Mouse (Mus musculus) MEL-GATA-1-ER (cell line): ENCODE results near the gene Mt2.
"Not testable (repeated sequence)": the region's sequence is repeated elsewhere in the genome, so short reads cannot be mapped to it uniquely, and the experiment has no call there.

Source experiments
- DNase-seq: peaks from one replicate; pipeline ENCODE4 v3.0.0-alpha.2; 2012; ENCODE audit warnings: low read depth; ENCODE audit errors: extremely low read depth

Mt2 gene

DNA sequence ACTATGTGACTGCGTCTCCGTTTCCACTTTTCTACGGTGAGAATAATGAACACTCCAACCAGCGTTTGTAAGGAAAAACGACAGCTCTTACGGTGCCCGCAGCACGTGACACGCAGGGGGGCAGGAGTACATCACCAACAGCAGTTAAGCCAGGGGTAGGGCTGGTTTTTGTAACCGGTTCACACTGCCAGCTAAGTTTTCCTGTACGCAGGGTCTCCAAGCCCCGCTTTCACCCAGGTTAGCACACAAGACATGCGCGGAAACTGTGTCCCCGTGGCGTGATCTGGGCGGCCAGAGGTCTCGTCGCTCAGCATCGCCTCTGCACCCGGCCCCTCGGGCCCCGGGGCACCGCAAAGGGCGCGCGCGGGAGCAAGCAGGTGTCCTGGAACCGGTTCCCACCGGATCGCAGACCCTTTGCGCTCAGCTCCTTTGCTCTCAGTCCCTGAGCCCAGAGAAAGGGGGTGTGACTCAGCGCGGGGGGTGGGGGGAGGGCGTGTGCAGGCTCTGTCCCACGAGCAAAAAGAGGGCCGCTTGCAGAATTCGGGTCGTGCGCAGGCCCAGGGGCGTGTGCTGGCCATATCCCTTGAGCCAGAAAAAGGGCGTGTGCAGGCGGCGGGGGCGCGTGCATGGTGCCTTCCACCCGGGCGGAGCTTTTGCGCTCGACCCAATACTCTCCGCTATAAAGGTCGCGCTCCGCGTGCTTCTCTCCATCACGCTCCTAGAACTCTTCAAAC is at the start of gene Mt2:
Gene Mt2 (plus strand): TSS at position 590 of the 734 bp plus-strand sequence.
- peak; percentile 76 for DNase-seq

DNA sequence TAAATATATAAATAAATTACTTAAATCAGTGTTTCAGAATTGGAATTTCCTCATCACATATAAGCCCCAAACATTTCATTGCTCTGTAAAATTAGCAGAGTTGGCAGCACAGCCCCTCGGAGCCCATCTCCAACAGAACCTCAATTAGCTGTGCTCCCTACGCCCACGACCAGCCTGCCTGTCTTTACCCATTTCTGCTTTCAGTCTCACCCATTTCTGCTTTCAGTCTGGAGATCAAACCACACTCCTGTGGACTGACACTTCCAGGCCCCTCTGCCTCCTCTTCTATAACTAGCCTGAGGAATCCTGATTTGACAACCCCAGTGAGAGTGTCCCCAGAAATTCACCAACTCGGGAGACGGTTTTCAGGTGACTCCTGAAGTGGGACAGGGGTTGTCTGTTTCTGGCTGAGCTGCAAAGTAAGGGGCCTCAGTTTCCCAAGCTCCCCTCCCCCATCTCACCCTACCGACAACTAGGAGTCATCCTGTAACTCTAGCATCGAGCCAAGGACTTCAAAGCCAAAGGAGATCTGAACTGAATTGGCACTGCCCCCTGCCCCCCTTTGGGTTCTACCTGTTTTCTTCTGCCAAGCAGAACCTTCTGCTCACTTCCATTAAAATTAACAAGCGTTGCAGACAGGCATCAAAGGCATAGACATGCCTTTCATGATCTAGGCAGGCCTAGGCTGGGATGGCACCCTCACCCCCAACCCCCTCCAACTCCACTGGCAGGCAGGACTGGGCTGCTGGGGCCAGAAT is 49.6 kb upstream of the Mt2 start:
- no peak for DNase-seq

DNA sequence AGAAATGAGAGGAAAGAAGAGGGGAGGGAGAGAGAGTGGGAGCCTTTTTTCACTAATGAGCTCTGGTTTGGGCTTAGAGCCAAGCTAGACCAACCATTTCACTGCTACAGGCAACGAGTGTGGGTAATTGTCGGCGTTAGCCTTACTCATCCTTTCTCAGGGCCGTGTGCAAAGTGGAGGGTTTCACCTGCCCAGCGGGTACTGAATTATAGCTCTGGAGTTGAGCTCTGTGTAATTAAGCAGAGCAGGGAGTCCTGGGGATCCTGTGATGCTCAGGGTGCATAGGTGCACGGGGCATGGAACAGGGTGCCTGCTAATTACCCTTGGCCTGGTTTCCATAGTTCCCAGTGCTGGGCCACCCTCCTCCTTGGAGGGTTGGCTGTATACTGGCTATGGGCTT is 44.8 kb upstream of the Mt2 start:
- DNase-seq: no peak

DNA sequence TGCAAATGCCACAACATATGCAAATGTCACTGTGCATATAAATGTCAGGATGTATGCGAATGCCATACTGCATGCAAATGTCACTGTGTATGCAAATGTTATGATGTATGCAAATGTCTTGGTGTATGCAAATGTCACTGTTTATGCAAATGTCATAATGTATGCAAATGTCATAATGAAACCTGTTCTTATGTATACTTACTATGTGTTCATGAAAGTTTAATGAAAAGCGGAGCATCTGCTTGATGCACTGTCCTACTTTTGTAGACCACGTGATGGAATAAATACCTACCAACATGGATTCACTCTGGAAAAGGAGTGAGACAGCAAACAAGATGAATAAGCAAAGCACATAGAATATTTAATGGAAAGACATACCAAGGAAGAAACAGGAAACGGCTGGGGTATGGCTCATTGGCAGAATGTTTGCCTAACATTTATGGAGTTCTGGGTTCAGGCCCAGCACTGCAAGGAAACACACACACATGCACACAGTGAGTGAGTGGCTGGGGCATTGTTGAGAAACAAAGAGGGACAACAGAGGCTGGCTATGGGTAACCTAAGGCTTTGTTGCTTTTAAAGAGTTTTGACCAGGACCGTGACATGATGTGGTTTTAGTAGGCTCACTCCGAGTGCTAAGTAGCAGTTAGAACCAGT is 43.2 kb upstream of the Mt2 start:
- no peak for DNase-seq

DNA sequence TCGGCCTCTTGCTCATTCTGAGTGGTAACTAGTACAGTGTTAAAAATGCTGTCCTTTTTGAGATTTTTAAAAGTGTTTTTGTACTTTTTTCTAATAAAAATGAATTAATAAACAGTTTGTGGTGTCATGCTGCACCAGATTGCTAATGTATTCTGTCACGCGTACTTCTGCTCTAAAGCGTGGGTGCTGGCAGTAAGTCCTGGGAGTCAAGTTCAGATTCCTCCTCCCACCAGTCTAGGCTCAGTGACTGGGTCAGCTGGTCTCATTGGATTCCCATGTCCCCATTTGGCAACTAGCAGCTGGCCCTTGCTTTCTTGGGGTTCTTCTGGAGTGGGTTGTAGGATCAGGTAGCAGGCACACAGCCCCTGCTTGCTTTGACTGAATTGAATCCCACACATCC is 42.3 kb upstream of the Mt2 start:
- no peak for DNase-seq

DNA sequence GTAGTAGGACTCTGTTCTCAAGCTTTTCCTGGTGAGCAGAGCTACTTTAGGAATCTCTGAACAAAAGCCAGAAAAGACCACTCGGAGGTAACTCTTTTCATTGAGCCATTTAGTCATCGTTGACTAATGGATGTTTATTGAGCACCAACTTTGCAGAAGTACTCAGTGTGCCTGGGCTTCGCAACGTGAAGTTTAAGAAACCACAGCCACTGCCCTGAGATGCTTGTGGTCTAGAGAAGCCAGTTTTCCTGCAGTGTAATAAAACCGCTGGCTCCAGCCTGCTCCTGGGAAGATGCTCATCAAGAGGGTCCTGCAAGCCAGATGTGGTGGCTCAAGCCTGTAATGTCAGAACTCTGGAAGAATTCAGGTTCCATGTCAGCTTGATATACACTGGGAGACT is 40.4 kb upstream of the Mt2 start:
- DNase-seq: no peak

DNA sequence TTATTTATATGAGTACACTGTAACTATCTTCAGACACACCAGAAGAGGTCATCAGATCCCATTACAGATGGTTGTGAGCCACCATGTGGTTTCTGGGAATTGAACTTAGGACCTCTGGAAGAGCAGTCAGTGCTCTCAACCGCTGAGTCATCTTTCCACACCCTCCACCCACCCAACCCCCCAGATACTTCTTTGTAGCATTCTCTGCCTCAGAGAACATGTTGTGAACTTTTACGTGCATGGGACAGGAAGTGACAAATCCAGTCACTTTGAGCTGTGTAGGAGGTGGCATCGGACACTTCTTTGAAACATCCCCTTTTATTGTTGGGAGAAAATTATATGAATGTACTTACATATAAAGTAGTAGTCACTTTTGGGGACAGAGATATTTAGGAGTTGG is 37.9 kb upstream of the Mt2 start:
- DNase-seq: not testable (repeated sequence)

DNA sequence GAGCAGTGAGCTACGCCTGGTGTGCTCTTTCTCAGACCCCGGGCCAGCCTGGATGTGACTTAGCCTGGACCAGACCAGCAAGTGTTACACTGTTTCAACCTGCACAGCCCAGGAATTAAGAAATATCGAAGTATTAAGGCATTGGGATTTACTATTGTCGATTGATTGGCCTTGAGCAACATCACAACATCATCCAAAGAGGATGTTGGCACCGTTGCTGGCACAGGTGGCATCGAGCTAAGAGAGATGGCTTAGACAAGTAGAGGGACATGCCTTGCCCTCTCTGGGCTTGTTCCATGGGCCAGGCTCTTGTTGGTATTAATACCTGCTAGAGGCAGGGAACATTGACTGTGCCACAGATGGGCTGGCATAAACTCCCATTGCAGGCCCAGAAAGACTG is 36.9 kb upstream of the Mt2 start:
- DNase-seq: no peak

DNA sequence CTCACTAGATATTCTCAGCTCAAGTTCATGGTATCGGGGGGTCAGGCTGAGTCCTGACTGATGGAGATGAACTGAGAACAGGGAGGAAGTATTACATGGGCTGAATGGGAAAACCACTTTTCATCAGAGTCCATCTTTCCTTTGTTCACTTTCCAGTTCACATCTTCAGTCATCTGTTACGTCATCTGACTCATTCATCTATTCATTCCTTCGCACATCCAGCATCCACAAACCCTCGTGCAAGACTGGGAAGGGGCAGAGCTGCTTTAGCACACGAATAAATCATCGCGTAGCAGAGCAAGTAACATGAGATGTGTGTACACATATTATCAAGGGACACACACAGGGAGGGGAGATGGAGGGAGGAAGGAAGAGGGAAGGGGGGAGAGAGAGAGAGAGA is 36.3 kb upstream of the Mt2 start:
- no peak for DNase-seq

DNA sequence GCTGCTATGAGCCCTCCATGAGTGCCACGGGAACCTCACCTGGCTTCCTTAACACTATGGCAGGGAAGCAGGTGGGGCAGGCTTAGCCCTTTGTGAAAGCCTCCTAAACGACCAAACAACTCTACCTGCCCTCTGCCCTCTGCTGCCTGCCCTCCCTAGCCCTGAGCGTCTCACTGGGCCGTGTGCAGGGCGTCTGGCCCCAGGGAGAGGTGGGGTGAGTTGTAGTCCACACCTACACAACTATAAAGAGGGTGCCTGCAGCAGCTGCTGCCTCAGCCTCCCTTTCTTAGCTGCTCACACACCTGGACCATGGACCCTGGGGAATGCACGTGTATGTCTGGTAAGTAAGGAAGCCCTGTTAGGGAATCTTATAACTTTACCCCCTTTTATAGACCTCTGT is 35.5 kb upstream of the Mt2 start, which contains the start of gene Mt4:
Gene Mt4 (plus strand): TSS at position 265 of the 400 bp plus-strand sequence.
- DNase-seq: no peak

DNA sequence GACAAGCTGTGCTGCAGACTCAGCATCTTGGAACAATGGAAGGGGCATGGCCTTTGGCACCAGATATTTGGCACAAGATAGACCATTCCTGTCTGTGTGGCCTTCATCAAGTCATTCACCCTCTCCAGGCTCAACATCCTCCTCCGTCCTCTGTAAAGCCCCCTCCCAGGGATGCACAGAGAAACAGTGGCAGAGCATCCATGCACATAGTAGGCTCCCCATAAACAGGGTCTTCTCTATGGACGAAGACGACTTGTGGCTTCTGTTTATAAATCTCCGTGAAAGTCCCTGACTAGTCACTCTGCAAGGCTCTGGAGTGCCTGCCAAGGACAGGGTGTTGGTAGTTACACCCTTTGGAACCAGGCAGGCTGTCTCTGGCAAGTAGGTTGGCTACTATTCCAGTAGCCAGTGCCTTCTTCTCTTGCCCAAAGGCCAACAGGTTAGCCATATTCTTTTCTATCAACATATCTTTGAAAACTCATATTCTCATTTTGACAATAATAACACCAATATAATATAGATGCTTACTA is 32.1 kb upstream of the Mt2 start:
- DNase-seq: no peak

DNA sequence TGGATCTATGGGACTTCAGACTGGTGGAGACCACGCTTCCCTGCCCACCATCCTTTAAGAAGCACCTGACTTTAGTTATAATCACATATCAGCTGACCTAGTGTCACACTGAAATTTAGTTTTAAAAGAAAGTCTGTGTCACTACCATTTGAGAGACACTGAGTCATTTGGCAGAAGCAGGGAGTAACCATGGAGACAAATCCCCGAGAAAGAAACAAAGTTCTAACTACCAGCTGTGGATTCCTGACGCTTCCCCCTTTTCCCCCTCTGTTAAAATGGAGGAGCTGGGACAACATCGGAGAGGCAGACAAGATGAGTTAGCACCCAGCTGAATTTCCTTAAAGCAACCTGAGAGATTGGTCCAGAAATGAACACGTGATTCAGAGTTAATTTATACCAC is 24.2 kb upstream of the Mt2 start:
- no peak for DNase-seq

DNA sequence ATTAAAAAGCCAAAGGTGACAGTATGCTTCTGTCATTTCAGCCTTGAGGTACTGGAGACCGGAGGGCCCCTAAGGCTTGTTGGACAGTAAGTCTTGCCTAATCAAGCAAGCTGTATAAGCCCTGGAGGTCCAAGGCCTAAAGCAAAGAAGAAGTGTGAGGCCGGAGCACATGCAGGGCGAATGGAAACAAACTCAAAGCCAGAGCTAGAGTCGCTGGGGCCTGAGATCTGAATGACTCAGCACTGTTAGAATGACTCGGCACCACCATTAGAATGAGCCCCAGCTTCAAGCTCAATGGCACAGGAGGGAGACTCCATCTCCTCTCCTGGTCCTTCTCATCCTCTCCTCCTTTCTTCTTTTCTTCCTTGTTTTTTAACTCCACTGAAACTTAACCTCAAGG is 21.5 kb upstream of the Mt2 start:
- DNase-seq: no peak

DNA sequence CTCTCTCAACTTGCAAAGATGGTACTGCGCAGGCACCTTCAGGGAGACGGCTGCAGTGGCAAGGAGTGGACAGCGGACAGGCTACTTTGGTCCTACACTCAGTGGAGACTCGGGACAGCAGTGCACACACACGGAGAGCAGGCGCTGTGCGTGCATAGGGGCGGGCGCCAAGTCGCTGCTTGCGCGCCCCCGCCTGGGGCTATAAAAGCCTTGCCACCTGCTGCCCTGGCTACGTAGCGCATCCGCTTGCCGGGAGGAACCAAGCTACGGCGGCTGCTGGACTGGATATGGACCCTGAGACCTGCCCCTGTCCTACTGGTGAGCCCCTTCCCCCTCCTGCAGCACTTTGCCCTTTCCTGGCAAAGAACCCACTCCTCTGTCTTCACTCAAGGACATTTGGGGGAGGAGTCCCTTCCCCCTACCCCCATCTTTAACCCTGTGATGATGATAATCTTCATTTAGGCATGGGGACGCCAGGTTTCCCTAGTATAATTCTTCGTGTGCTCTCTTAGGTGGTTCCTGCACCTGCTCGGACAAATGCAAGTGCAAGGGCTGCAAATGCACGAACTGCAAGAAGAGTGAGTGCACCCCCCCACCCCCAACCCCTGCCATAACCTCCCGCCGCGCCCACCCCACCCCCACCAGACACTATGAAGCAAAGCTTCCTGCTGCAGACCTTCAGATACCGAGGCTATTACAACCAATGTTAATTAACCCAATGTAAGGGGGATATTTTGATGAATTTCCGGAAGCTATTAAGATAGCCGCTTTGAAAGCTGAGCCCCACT is 19.8 kb upstream of the Mt2 start, which contains the start of gene Mt3:
Gene Mt3 (plus strand): TSS at position 95 of the 788 bp plus-strand sequence.
- no peak for DNase-seq

DNA sequence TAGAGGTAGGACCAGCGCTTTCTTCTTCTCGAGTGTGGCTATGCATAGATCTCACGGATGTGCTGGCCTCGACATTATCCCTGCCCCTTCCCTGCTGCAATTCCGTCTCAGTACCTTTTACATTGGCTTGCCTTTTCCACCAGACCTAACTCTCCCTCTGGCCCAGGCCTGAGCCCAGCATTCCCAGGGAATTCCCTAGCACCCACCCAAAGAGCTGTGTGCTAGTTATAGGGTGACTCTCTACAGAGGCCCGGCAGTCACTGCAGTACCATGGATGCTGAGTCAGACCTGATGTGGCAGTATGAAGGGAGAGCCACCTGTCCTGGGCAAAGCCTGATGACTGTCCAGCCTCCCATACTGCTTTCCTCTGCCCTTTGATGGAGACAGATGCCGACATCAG is 19.0 kb upstream of the Mt2 start:
- no peak for DNase-seq

DNA sequence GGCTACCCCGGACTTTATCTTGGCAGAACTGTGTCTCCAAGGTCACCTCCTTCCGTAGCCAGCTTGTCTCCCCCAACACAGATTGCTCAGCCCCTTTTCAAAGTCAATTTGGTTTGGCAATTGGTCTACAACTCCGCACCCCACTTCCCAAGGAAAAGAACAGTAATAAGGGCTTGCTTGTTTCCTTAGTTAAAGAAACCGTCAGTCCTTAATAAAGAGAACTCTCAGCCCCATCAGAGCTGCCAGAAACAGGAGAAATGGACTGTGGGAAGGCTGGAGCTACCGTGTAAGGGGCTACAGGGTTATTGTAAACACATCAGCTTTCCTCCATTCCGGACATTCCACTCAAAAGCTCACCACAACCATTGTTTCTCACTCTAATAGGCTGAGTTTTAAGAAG is 17.9 kb upstream of the Mt2 start:
- DNase-seq: no peak

DNA sequence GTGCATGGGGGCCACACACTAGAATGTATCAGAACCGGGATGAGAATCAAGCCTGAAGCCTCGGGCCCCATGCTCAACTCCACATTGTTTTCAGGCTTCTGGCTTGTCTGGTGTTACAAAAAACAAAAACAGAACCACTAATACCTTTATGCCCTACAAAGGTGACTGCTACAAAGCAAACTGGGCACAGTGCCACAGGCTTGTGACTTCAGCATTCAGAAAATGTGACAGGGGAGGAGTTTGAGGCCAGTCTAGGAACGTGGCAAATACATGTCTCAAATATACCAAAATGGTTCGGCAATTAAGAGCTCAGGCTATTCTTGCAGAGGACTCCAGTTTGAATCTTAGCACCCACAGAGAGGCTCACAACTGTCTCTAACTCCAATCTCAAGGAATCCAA is 16.4 kb upstream of the Mt2 start:
- no peak for DNase-seq

DNA sequence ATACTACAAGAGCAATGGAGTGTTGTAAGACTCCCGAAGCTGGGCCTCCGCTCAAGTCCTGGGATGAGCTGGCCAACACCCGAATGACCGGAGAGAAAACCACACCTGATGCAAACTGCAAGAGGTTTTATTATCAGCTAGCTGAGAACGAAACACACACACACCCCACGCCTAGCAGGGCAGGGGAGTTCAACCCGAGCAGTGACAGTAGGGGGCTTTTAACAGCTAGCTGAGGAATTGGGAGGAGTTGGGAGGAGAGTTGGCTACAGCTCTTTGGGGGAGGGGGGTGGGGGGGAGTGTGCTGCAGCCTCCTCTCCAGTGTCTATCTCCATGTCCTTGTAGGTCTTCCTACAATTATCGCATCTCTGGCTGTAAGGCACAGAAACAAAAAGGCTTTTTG is 6.7 kb upstream of the Mt2 start:
- not testable (repeated sequence) for DNase-seq

DNA sequence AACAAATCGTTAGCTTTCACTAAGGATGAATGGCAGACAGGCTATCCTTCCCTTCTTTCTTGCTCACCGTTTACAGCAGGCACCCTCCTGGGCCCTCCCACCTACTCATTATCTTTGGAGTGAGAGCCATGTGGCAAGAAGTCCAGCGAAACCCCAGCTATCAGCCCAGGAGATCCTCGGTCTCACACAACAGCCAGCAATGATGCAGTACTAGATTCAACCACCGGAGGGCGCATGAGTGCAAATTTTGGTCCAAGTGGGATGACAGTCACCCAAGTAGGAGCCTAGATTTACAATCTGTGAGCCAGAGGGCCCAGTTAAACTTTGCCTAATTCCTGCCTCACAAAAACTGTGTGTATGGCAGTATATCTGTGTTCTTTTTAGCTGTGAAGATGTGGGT is 5.2 kb upstream of the Mt2 start:
- peak; percentile 69 for DNase-seq

DNA sequence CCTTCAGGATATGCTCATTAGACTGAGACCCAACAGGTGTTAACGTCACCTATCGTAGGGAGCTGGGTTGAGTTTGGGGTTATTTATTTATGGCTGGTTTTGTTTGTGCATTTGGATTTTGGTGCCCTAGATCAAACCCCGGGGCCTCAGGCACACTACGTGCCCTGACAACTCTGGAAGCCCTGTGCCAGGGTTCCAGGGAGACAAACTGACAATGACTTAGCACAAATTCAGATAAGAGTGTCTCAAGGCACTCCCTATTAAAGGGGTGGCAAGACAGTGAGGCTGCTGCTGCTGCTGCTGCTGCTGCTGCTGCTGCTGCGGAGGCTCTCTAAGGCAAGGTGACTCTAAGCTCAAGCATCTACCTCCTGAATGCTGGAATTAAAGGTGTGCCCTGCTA is 2.9 kb upstream of the Mt2 start:
- peak; percentile 59 for DNase-seq

DNA sequence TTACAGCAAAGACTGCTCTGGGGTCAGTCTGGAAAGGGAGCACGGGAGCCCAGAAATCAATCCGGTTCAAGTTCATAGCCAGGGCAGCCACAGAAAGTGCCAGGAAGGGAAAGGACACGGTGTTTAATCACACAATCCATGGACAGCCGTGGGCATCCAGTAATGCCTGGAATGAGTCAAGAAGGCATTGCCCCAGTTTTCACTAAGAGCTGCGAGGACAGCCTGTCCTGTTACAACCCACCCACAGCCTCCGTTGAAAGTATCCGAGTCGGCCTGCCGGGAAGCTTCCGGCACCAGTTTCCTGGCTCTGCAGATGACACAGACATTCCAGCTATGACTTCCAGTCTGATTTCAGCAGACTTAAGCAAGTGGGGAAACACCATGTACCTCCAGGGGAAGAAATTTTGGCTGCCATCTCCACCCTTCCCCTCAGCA is 1.1 kb upstream of the Mt2 start:
- no peak for DNase-seq
